Mouse (Mus musculus) cerebellum, adult 9-10 months (tissue): ENCODE measurements around the gene Dpy19l1.

Experiments
- DNase-seq: peaks from one replicate; pipeline ENCODE4 v3.0.0; 2022

The Dpy19l1 gene

DNA sequence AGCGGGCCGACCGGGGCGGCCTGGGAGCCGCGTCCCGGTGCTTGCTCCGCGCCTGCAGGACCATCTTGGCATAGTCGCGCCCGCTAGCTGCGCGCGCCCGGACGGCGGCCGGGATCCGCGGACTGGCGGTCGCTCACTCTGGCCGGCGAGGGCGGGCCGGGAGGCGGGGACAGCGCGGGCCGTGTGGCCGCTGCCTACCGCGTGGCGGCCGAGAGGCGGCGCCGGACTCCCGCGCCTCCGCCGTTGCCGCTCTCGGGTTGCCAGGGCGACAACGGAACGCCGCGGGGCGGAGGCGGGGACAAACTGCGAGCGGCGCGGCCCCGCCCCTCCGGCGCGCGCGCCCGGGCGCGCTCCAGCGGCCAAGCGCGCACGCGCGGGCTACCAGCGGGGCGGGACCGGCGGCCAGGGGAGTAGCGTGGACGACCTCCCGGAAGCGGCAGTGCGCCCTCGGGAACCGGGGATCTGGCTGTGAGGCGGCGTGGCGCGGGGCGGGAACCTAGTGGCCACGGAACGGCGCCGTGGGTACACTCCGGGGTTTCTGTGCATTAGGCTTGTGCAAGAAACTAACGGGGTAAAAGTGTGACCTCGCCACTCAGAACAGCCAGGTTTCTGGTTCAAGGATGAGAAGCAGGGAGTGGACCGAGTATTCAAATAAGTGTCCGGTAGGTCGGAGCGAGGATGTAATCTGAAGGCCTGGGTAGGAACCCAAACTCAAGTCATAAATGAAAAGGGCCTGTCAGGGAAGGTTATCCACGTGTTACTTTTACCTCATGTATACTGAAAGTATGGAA lies at the start of gene Dpy19l1:
Gene Dpy19l1, minus strand, starts transcription at position 74 of the 791 bp plus-strand sequence.
- DNase-seq: peak; percentile 89

GRCm38 (mm10) chr9:24538159-24538558 lies 35.2 kb upstream of the Dpy19l1 start:
- DNase-seq: no peak

DNA sequence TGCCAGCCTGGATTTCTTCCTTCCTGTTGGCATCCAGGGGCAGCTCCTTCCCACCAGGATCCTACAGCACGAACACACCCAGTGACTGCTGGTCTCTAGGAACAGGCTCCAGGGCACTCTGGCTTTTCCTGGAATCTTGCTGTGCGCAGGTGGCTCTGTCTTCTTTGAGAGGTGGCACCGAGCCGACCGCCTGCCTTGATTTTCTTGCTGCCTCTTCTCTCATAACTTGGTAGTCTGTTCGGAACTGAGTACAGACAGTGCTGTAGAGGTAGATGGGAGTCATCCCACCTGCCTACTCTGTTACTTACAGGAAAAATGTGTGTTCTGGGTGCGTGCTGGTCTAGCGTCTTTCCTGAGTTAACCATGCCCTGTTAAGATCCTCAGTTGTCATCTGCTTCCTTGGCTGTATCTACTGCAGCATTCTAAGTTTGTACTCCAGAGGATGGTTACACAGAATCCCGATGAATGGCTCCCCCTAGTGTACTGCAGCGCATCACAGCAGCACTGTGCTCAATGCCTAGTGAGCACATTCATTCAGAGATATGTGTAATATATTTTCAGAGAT lies 13.7 kb upstream of the Dpy19l1 start:
- DNase-seq: peak; percentile 84

DNA sequence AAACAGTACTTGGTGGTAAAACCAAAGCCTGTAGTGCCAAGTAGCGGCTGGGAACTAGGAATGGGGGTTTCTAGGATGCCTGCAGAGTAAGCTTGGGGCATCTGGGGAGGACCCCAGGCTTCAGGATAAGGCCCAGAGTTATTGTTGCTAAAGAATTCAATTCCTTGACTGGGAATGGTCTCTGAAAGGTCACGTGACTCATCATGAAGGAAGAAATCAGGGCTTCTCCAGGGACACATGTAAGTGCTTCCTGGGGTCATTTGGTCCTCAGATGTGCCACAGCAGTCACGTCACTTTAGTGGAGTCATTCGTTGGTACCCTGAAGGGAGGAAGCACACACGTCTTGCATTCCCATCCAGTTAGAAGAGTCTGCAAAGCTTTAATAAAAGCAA lies 11.1 kb upstream of the Dpy19l1 start:
- DNase-seq: no peak

GRCm38 (mm10) chr9:24513290-24514077 lies 10.5 kb upstream of the Dpy19l1 start:
- no peak for DNase-seq

GRCm38 (mm10) chr9:24512121-24512539 lies 9.2 kb upstream of the Dpy19l1 start:
- no peak for DNase-seq

DNA sequence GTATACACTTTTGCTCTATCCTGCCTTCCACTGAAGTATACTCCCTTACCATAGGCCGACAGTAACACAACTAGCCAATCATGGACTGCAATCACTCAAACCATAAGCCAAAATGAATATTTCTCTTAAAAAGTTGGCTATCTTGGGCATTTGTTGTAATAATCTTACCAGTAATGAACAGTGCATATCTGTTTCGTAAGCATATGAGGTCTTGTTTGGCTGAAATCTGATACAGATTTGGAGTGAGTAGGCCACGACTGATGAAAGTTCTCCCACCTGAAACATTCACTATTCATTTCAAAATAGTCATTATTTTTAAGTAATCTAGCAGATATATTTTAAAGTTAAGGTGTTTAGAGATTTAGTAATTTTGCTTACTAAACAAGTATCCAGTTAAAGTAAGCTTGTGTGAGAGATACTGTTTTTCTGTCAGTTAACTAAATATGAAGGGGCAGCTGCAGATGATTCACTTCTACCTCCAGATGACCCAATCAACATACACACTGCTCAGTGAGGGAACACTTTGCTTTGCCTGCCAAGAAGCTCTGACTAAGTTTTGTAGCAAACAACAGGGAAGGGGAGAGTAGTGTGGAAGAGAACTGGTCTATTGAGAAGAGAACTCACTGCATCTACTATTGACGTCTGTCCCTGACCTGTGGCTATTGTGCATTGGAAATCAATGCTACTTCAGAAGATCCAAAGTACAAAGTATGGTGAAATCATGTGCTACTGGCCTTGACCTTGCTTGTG lies 8.6 kb upstream of the Dpy19l1 start:
- DNase-seq: no peak

DNA sequence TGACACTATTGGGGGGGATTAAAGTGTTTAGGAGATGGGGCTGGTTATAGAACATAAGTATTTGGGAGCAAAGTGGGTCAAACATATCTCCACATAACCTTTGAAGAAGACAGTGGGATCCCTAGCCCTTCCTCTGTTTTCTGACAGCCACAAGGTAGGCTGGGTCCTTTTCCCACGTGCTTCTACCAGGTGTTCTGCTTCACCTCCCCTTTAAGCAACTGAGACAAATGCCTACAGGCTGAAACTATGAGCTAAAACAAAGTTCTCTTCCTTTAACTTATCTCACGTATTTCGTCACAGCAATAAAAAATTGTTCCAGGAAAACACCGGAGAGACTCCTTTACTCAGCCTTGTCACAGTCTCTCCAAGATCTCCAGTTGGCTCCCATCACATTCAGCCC lies 5.9 kb upstream of the Dpy19l1 start:
- no peak for DNase-seq

DNA sequence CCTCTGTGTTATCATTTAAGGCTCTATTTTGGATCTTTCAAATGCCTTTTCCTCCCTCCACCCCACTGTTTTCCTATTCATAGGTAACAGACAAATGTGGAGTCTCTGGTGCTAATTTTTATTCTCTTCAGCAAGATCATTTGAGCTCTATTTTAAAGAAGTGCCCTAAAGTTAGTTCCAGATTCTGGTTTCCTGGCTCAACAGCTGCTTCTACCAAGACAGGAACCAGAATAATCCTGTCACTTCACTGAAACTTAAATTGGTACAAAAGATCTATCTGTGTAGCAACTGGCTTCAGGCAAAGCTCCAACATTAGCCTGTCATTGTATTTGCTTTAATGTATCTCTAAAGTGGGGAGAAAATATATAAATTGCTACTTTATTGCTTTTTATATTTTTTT lies 3.6 kb upstream of the Dpy19l1 start:
- no peak for DNase-seq

DNA sequence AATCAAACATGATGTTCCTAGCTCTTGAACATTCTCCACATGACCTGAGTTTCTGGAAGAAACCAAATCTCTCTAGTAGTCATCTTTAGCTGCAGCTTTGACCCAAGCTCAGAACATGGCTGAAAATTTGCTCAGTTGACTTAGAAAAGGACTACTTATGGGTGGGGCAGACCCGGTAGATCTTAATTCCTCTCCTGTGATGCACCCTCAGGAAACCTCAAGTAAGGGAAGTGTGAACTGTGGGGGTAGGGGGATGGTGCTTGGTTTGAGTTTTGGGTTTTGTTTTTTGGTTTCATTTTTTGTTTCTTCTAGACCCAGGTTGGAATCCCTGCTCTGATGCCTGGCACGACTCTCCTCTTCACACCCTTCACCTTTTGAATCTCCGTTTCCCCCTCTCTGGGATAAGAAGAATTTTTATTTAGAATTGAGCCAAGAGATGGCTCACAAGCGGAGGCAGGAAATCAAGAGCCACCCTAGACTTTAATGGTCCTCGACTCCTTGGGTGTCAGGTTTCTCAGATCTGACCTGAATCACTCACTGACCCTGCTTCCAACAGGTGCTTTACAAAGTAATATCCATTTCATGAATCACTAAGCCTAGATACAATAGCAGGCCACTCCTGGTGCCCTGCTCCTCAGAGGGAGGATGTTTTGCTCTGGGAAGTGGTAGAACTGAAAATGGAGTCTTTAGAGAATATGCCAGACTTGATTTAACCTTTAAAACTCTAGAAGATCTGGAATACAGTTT lies 2.2 kb upstream of the Dpy19l1 start:
- no peak for DNase-seq

GRCm38 (mm10) chr9:24504381-24504780 lies 1.4 kb upstream of the Dpy19l1 start:
- no peak for DNase-seq

GRCm38 (mm10) chr9:24503858-24504219 lies 899 bp upstream of the Dpy19l1 start:
- DNase-seq: peak; percentile 61

DNA sequence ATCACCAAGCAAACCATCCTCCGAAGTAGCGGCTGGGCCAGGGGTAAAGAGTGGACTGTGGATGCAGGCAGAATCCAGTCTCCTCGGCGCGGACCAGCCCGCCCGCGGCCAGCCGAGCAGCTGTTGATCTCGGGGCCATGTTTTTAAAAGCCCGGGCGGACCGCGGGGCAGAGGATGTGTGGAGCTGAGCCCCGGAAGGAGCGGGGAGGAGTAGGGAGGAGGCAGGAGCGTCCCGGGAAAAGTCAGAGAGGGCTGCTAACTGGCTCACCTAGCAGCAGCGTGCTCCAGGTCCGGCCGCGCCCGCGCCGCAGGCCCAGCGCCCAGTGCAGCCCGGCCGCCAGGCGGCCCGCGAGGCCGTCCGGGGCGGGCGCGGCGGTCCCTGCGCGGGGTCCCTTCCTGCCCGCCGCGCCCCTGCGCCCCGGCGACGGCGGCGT lies 352 bp downstream of the Dpy19l1 start:
- peak; percentile 51 for DNase-seq

DNA sequence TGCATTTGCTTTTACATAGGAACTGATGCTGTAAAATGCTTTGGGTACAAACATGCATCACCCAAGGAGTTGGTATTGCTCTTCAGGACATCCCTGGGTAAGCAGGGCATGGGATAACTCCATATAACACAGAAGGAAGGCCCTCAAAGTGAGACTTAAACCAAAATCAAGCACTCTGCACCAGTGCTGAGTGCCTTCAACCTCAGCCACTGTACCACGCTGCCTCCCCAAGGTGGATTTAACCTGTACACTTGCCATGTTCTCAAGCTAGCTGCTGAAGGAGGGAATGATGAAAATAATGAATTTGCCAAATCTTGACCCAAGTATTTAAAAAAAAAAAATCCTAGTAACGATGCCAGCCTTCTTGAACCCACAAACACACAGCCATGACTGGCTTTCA lies 1.3 kb downstream of the Dpy19l1 start:
- no peak for DNase-seq

DNA sequence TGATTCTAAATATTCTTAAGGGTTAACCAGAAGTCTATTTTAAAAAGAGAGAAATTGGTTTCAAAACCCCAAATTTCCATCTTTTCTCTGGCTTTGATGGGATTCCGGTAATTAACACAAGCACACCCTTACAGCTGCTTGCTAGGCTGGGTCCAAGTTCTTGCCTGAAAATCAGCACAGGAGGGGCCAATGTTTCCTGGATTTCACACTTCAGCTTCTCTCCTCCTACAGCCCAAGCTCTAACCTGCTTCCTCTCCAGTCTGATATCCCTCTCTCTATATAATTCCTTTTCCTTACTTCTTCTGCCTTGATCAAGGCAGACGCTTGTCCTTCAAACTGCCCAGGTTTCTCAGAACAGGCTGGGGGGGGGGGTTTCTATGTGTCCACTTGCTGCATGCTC lies 6.7 kb downstream of the Dpy19l1 start:
- no peak for DNase-seq

DNA sequence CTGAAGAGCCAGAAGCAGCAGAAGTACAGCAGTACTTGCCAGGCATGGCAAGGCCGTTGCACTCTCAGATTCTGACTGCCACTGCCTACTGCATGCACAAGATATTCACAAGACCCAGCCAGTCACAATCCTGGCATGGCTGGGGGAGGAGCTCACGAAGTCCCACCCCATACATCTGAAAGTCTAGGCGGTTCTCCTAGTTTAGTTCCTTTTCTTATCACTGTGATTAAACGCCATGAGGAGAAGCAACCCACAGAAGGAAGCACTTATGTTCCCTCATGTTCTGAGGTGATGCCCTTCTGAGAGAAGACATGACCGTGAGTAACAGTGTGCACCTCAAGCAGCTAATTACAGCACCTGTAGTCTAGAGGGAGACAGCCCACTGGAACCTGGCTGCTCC lies 12.4 kb downstream of the Dpy19l1 start:
- DNase-seq: no peak

- no peak for DNase-seq
These were observed 14.4 kb downstream of the Dpy19l1 start for GRCm38 (mm10) chr9:24488425-24489104.

DNA sequence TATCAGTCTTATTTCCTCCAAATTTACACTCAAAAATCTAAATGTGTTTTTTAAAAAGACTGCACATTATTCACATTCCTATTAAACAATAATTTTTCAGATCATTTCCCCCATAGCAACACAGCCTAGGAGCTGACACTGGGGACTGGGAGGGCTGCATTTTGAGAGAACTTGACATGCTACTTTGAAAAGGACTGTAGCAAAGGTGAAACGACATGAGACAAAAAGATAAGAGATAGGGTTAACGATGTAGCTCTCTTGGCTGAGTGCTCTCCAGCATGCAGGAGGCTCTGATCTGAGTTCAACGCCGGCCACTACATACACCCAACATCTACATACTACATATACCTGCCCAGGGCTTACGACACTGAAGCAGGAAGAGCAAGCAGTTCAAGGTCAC lies 20.6 kb downstream of the Dpy19l1 start:
- DNase-seq: no peak

DNA sequence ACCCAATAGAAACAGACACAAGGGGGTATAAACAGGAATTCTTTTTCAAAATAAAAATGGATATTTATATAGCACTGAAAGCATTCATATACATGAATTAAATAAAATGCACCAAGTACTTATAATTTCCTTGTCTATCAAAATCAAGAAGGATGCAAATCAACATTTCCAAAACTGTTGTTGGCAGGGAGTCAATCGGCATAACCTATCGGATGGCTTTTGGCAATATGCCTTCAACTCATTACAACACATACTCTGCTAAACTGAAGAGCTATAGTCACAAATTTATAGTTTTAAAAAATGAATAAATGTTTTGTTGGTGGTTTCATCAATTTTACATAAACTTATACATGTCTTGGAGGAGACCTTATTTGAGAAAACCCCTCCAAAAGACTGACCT lies 25.7 kb downstream of the Dpy19l1 start:
- DNase-seq: no peak

DNA sequence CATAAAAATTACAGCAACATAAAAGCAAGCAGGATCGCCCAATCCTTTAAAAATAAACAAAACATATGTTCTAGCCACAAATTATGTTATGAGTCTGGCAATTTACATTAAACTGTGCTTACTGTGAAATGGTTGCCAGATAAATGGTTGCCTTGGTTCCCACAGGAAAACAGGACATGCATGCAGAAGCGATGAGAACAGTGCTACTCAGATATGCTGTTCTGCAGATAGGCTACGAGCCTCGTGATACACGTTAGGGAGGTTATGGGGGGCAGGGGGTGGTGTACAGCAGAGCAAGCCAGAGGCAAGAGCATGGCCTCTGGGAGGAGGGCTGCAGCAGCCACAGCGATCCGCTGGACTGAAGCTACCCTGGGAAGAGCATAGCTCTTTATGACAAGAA lies 29.1 kb downstream of the Dpy19l1 start:
- no peak for DNase-seq

DNA sequence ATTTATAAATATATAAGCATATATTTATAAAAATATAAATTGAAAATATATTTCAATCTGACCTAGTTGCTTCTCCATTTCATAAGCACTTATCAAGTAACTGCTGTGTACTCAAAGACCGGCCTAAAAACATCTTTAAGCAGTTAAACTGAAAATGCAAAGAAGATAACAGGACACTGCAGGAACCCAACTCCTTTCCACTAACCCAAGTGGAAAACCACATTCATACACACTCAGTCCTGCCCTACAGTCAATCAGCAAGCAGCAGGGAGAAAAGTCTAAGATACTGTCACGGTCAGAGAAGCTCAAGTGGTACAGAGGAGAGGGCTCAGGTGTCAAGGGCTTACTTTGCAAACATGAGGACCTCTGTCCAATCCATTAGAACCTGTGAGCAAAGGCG lies 30.4 kb downstream of the Dpy19l1 start:
- no peak for DNase-seq

DNA sequence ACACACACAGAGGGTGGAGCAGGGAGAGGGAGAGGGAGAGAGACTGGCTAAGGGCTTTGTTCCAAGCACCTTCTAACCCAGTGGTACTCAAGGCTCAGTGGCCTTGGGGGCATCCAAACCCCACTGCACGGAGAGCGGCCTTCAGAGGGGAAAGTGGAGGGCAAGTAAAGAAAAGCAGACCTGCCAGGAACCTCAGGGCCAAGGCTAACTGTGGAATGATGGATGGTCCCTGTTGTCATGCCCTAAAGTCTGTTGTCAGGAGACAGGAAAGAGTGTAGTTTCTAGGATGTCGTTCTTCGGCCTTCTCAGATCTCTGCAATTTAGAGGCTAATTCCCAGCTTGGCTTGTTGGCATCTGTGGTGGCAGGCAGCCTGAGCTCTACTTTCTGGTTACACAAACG lies 32.8 kb downstream of the Dpy19l1 start:
- no peak for DNase-seq
